Mouse (Mus musculus) spleen, adult 10 weeks (tissue): Measurements from ENCODE around the gene Vmn1r208. TPM values are rescaled to one million over a fixed set of nuclear protein-coding genes. Genes with fewer than 3 reads are reported as not detected.

ENCODE experiments used
- polyA plus RNA-seq: library from polyadenylated mRNA; stranded (reverse); fragments of 350-450 nt; fragmentation: Illumina TruSeq; extraction: RNeasy Lipid Tissue Mini Kit (QIAGEN cat#74804); gene quantifications from one replicate; pipeline ENCODE4 v1.2.3, GENCODE M21; 2015; ENCODE audit warnings: low replicate concordance; ENCODE audit not compliant: insufficient read depth

Vmn1r208 gene
- not detected for polyA plus RNA-seq

GRCm38 (mm10) chr13:22777300-22777699 is at the start of gene Vmn1r208:
Gene Vmn1r208 (minus strand): TSS chr13:22777400.

GRCm38 (mm10) chr13:22809582-22809981 is 32.4 kb upstream of the Vmn1r208 start, which contains the start of gene Vmn1r209:
Gene Vmn1r209 (minus strand): TSS chr13:22809682.

GRCm38 (mm10) chr13:22729529-22729928 is 47.7 kb downstream of the Vmn1r208 start, which contains the start of gene Vmn1r207-ps:
Gene Vmn1r207-ps (minus strand): TSS chr13:22729629.

Other genes starting within 250 kb of the Vmn1r208 start
- gene Vmn1r204, start 224.2 kb downstream of the Vmn1r208 start, polyA plus RNA-seq = not detected
- gene Vmn1r205, start 184.4 kb downstream of the Vmn1r208 start, polyA plus RNA-seq = not detected
- not detected for gene Vmn1r206, start 153.1 kb downstream of the Vmn1r208 start, polyA plus RNA-seq
- not detected for gene Vmn1r207-ps, start 47.8 kb downstream of the Vmn1r208 start, polyA plus RNA-seq
- not detected for gene Vmn1r209, start 32.3 kb upstream of the Vmn1r208 start, polyA plus RNA-seq
- not detected for gene Vmn1r210, start 53.9 kb upstream of the Vmn1r208 start, polyA plus RNA-seq
- gene Vmn1r211, start 80.2 kb upstream of the Vmn1r208 start, polyA plus RNA-seq = not detected
- gene Vmn1r212, start 106.8 kb upstream of the Vmn1r208 start, polyA plus RNA-seq = not detected
- not detected for gene Vmn1r213, start 230.3 kb upstream of the Vmn1r208 start, polyA plus RNA-seq